Mouse (Mus musculus) large intestine, adult 2 months (tissue): ENCODE data around the gene Cdc34b. TPM values are rescaled to one million over a fixed set of nuclear protein-coding genes. Genes with fewer than 3 reads are reported as not detected.
A peak's percentile ranks its signal among the peaks of the same experiment; 100 is the strongest.
"Not testable (repeated sequence)": the region's sequence is repeated elsewhere in the genome, so short reads cannot be mapped to it uniquely, and the experiment has no call there.

Source experiments
- DNase-seq: peaks from one replicate; pipeline ENCODE4 v3.0.0-alpha.2; 2012; ENCODE audit warnings: low read depth, low spot score
- WGBS: fragments of 180-500 bp; shearing (Covaris S2); methylation state at CpG from one replicate; pipeline ENCODE4 v1.1.7; 2018; 5-methylcytosine and 5-hydroxymethylcytosine counted together
- polyA plus RNA-seq: library from polyadenylated mRNA; depleted of rRNA; stranded (reverse); fragments of >200 nt; gene quantifications from 2 replicates; pipeline ENCODE4 v1.2.3, GENCODE M21; 2012; rRNA removed

Cdc34b gene
- polyA plus RNA-seq, result not detected in 2 replicates

DNA sequence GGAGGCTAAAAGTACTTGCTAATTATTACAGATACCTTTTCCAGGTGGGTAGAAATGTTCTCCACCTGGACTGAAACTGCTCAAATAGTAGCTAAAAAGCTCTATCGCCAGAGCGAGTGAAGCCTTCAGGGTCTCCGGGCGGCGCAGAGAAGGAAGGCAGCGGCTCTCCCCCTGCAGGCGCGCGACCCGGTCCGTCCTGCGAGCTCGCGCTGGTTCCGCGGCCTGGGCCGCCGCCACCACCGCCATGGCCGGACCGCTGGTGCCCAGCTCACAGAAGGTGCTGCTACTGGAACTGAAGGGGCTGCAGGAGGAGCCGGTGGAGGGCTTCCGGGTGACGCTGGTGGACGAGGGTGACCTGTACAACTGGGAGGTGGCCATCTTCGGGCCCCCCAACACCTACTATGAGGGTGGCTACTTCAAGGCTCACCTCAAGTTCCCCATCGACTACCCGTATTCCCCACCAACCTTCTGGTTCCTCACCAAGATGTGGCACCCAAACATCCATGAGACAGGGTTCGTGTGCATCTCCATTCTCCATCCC lies at the start of gene Cdc34b:
TSS of gene Cdc34b (plus strand) at position 51 of the 541 bp plus-strand sequence.
- DNase-seq, result no peak
- 88% methylated on average over 26 of the region's 29 CpGs for WGBS

DNA sequence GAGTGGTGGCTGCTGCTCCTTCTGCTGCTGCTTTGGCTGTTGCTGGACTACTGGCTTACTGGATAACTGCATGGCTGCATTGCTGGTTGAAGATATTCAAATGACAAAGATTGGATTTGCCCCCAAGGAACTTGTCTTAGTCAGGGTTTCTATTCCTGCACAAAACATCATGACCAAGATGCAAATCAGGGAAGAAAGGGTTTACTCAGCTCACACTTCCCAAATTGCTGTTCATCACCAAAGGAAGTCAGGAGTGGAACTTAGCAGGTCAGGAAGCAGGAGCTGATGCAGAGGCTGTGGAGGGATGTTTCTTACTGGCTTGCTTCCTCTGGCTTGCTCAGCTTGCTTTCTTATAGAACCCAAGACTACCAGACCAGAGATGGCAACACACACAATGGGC lies 49.1 kb upstream of the Cdc34b start:
- not testable (repeated sequence) for DNase-seq

DNA sequence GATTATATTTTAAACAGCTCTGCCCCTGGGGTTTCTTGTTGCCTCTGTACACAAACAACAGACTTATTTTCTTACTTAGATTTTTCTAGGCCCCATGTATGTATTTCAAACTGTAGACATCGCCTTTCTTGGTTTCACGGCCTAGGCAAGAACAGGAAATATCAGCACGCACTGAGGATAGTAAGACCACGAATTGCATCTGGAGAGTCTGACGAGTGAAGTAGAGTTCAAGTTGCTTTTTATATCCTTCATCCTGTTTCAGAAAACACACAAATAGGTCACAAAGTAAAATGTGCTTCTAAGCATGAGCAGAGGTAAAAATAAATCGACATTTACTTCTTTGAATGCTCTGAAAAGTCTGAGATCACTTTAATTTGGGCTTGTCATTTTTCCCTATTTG lies 46.1 kb upstream of the Cdc34b start:
- DNase-seq, result no peak

DNA sequence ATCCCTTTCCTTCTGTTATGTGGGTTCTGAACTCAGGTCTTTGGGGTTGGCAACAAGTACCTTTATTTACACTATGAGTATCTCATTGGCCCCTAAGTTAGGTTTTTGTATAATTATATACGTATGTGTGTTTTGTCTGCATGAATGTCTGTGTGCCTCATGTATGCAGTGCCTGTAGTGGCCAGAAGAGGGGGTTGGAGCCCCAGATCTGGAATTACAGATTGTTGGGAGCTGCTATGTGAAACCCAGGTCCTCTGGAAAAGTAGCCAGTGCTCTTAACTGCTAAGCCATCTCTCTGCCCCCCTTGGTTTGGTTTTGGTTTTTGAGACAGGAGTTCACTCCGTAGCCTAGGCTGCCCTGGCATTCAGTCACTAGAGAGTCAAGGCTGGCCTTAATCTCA lies 44.4 kb upstream of the Cdc34b start:
- 83% methylated on average over 2 of the region's 2 CpGs for WGBS
- DNase-seq, result no peak

More for the DNA sequence above, 46.1 kb upstream of the Cdc34b start:
- 68% methylated on average over 6 of the region's 6 CpGs for WGBS

DNA sequence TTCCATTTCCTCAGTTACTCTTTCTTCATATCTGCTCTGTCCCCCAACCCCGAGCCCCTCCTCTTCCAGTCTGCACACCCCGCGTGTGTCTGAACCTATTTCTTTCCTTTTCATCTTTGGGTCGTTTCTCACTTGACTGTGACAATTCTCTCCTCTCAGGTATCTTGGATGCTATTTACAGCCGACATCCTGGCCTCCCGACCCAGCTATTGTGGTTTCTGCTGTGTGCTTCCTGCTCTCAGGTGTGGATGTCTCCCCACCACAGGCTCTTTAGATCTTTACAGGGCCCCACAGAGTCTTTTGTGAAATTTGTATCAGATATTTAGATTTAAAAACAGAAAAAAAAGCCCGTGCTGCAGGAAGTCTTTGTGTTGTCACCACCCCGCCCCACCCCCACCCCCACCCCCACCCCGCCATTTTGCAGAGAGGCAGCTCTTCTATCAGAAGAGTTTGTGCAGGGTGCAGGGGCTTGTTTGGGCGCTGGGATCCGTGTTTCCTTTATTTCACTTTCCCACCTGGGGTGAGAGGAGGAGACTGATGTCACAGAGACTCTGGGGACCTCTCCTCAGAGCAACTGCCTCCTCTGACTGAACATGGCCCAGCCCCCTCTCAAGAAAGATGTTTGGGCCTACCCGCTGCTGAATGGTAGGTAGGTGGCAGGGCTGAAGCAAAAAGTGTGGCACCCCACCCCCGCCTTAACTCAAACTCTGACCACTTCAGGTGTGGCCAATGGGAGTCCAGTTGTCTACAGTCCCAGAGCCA lies 43.7 kb upstream of the Cdc34b start:
- WGBS, result 46% methylated on average over 13 of the region's 13 CpGs
- no peak for DNase-seq

DNA sequence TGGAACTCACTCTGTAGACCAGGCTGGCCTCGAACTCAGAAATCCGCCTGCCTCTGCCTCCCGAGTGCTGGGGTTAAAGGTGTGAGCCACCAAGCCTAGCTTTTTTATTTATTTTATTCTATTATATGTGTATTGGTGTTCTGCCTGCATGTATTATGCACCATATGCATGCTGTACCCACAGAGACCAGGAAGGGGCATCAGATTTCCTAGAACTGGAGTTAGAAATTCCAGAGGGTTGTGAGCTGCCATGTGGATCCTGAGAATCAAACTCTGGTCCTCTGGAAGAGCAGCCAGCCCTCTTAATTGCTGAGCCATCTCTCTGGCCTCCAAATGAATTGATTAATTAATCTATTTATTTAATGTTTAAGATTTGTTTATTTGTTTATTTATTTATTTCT lies 42.2 kb upstream of the Cdc34b start:
- DNase-seq, result no peak
- WGBS, result 88% methylated on average over 3 of the region's 3 CpGs

DNA sequence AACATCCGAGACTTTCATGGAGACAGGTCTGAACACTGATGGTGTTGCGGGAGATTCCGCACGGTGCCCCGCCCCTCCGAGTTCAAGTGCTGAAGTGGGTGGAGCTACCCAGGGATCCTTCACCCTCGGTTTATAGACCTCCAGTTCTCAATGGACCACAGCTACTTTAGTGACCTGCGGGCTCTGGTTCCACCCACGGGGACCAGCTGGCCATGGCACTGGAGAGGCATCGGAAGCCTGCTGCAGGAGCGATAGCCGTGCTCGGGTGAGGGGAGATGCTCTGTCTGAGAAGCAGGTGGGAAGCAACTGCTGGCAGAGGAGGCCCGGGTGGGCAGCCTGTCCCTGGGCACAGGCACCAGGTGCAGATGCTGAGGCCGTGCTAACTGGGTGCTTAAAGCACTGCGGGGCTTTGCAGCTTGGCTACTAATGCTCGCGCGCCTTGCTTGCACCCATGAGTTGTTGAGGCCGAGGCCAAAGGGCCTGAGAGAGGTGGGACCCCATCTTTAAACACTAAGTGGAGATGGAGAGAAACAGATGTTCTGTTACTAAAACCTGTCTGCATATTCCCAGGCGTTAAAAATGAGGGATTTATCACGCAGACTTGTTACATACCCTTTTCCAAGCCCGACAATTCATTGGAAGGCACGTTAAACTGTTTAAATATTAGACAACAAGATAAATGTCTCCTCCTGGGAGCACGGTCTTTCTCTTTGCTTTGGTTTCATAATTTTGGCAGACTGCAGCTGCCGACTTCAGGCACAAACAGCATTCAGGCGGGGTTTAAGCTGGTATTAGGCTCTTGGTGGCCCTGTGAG lies 40.0 kb upstream of the Cdc34b start:
- no peak for DNase-seq
- 34% methylated on average over 27 of the region's 27 CpGs for WGBS

DNA sequence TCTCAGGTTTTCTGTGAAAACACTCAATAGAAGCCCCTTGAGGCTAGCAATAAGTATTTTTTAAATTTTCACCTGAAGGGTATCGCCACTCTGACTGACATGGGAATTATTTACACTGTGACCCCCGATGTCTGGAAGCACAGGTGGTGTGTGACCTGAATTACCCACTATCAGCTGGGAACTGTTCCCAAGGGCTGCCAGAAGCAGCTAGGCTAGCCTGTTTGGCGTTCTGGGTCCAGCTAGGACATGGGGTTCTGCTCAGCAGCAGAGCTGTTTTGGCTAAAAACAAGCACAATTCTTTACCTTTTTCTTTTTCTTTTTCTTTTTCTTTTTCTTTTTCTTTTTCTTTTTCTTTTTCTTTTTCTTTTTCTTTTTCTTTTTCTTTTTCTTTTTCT lies 39.4 kb upstream of the Cdc34b start:
- DNase-seq, result no peak
- 41% methylated on average over 3 of the region's 3 CpGs for WGBS

DNA sequence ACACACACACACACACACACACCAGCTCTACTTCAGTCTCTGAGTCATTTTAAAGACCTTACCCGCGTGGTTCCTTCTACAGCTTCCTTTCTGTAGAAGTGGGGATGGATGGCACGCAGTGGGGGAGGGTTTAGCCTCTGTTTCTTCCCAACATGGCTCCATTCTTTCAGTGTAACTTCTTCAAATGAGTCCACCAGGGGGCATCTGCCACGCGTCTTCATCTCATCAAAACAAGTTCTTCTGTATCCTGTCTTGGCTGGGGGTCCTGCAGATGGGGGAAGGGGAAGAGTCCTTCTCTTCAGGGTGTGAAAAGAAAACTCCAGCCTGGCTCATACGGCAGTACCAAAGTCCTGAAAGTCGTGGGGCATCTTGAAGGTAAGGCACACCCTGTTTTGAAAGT lies 37.6 kb upstream of the Cdc34b start:
- DNase-seq, result no peak
- WGBS, result 48% methylated on average over 7 of the region's 7 CpGs

DNA sequence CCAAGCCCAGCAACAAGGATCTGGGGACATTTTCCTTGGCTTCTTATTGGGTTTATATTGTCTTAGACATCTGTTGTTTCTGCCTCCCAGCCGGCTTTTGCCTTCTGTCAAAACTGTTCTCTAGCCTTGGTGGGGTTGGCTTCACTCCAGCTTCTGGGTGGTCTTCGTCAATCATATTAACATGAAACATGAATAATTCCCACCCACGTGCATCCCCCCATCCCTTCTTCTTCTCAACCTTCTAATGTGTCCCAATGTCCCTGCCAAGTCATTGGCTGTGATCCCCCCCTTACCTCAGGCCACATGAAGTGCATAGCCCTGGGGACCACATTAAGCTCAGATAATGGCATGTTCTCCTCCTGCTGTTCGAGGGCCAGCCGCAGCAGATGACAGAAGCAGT lies 37.1 kb upstream of the Cdc34b start, which contains the start of gene Gm11541:
TSS of gene Gm11541 (minus strand) at position 28 of the 400 bp plus-strand sequence.
- 71% methylated on average over 5 of the region's 5 CpGs for WGBS
- no peak for DNase-seq

DNA sequence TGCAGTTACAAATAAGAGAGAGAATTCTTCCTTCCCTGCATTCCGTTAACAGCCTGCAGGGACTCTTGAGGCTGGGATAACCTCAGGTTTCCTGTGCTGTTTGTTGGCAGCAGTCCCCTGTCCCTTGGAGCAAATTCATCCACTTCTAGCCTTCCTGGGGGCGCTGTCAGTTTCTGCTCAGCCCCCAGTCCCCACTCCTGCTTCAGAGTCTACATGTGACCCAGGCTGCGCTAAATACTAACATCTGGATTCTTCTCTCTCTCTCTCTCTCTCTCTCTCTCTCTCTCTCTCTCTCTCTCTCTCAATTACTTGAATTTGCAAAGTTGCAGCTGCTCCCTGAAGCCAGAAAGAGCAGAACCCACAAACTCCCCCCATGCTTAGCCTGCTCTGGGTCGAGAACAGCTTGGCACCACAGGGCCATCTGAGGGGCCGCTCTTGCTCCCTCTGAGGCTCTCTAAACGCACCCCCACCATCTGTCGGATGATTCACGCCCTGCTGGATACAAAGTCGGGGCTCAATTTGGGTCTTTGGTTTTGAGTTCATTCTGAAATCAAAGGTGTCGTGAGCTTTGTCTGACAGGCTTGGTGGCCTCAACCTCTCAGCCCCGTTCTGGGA lies 28.2 kb upstream of the Cdc34b start:
- 49% methylated on average over 11 of the region's 11 CpGs for WGBS
- DNase-seq, result no peak

DNA sequence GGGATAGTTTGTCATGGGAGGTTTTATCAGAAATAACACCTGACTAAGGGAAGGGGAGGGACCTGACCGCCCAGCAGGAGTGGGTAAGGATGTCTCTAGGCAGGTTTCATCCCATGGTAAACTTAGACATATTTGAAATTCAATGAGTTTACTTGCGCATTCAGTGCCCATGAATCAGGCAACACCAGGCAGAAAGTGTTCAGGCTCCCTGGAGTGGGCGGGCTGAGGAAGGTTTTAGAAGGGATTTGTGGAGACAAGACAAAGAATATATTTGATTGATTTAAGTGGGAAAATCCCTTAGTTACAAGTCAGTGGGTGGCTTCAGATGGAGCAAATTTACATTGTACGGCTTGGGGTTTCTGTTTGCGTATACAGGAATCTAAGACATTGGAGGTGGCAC lies 26.0 kb upstream of the Cdc34b start:
- 85% methylated on average over 5 of the region's 5 CpGs for WGBS

DNA sequence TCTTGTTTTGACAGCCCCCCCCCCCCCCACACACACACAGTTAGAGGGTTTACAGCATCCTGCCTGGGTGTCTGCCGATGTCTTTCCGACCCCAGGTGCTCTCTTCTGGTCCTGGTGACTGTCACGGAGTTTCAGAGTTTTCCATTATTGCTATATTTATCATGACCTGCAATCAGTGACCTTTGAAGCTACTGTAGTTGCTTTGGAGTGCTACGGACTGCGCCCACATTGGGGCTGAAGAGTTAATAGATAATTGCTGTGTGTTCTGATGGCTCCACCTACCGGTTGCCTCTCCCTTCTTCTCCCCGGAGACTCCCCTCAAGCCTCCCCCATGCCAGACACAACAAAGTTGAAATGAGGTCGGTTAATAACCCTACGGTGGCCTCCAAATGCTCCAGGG lies 24.8 kb upstream of the Cdc34b start:
- WGBS, result 6% methylated on average over 9 of the region's 9 CpGs
- DNase-seq, result no peak

More for the DNA sequence above, 26.0 kb upstream of the Cdc34b start:
- DNase-seq, result no peak

DNA sequence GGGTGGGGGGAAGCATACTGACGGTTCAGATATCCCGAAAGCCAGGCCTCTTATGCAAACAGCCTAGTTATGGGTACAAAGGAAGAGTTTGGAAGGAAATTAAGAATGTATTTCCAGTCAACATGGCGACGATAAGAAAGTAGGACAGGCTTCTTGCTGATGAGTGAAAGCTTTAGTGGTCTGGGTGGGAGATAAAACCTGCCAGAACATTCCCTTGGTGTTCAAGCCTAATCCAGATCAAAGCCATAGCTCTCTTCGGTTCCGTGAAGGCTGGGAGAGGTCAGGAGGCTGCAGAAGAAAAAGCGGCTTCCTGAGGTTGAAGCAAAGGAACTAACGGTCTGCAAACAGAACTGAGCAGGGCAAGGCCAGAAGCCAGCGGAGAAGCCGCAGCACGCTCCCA lies 24.3 kb upstream of the Cdc34b start:
- no peak for DNase-seq
- WGBS, result 27% methylated on average over 11 of the region's 11 CpGs

DNA sequence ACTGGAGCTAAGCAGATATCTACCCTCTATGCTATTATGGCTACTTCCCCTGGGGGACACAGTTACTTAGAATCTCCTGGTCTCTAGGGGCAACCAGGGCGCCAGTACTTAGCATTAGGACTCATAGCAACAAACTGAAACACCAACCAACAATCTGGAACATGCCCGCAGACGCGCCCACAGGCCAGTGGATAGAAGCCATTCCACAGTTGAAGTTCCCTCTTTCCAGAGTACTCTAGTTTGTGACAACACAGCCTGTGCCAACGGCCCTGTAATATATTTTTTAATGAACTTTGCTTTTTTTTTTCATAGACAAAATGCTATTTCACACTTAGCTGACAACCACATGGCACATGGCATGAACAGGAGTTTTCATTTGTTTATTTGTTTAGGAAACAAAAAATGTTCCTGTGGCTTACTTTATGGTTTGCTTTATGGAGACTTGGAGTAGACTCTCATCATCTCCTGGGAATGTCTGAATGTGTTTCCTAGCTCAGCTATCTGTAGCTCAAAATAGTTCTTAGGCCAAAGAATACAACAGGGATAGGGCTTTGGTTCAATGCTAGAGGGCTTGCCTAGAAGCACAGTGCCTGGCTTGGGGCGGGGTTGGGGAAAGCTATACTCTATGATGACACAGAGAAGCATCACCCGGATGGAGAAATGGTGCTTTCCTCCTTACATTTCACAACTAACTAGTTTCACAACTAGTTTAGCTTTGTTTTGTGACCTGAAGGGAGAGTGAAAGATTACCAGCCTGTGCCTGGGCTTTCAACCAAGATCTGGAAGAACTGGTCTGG lies 23.3 kb upstream of the Cdc34b start:
- no peak for DNase-seq
- 82% methylated on average over 7 of the region's 7 CpGs for WGBS

DNA sequence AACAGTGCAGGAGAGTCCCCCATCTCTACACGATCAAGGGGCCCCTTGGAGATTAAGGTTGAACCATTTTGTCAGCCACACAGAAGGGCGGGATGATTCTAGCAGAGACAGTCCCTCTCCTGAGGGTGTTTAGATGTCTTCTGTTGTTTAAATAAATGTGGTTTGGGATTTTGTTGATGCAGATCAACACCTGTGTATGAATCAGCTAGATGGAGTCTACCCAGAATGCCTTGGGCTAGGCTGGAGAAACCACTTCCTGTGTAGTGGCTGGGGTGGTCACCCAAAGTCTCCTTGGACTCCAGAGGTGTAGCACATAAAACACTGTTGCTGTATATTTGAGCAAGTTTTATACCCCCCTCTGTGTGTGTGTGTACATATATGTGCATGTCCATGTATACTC lies 22.4 kb upstream of the Cdc34b start:
- WGBS, result 79% methylated on average over 2 of the region's 2 CpGs
- no peak for DNase-seq

DNA sequence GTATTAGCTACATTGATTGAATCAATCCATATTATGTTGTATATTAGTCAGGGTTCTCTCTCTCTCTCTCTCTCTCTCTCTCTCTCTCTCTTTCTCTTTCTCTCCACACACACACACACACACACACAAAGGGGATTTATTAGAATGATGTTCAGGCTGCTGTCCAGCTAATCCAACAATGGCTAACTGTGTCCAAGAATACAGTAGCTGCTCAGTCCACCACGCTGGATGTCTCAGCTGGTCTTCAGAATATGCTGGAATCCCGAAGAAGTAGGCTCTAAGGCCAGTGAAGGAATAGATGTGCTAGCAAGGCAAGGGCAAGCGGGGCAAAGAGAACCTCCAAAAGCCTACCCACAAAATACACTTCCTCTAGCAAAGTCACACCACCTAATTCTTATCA lies 14.3 kb upstream of the Cdc34b start:
- WGBS, result 78% methylated on average over 3 of the region's 3 CpGs
- no peak for DNase-seq

DNA sequence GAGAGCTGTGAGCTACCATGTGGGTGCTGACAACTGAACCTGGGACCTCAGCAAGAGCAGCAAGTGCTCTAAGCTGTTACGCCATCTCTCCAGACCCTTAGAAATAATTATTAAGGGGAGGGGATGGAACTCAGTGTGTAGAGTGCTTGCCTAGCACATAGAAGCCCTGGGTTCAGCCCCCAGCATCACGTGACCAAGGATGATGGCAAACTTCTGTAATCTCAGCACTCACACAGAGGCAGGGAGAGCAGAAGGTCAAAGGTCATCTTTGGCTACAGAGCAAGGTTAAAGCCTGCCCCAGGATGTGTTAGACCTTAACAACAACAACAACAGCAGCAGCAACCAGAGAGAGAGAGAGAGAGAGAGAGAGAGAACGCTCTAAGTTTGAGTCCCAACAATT lies 13.0 kb upstream of the Cdc34b start:
- WGBS, result 81% methylated on average over 3 of the region's 3 CpGs

DNA sequence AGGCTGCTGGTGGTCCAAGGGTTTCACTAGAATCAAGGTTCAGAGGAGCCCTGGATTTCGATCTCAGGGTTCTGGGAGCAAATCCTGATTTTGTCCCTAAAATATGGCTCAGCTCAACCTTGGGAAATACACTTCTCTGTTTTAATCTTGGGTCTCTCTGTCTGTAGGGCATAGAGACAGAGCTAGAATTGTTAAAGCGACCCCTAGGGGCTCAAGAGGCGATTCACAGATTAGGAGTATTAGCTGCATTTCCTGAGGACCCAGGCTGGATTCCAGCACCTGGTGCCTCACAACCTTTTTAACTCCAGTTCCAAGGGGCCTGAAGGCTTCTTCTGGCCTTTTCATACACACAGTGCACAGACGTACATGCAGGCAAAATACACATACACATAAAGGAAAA lies 12.0 kb upstream of the Cdc34b start:
- WGBS, result 46% methylated on average over 4 of the region's 4 CpGs
- DNase-seq, result no peak

More for the DNA sequence above, 13.0 kb upstream of the Cdc34b start:
- DNase-seq, result no peak

DNA sequence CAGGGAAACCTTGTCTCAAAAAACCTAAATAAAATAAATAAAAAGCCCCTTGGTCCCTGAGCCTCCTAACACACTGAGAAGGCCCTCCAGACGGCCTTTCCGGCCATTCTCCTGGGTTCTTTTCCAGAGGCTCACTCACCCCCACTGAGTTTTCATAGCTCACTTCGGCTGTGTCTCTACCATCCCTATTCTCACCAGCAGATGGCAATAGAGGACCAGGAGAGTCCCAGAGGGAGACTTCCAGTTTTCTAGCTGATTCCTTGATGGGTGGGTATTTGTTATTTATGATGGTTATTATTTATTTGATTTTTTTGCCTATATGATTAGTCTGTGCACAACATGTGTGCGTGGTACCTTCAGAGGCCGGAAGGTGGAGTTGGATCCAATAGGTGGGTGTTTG lies 11.3 kb upstream of the Cdc34b start:
- peak; percentile 60 for DNase-seq
- 22% methylated on average over 5 of the region's 5 CpGs for WGBS
